Mouse (Mus musculus): Measurements from ENCODE around the gene Tlr6. TPM values are rescaled to one million over a fixed set of nuclear protein-coding genes. Genes with fewer than 3 reads are reported as not detected.
A peak's percentile ranks its signal among the peaks of the same experiment; 100 is the strongest.

Tlr6 gene
- polyA plus RNA-seq, 1 experiment = 1.5 TPM

GRCm38 (mm10) chr5:64917161-64917560, 42.7 kb downstream of the Tlr6 start:
- H3K4me1 ChIP-seq (replicated peaks; ENCODE audit: control insufficient read depth, insufficient read depth, low read length) = peaks cover 3% of the 10 kb centered on the region
- no peaks in the 10 kb centered on the region for H3K36me3 ChIP-seq (ENCODE audit: control insufficient read depth, insufficient read depth, low read length)
- no peak for DNase-seq
- H3K27ac ChIP-seq (ENCODE audit: control insufficient read depth, insufficient read depth, low read length) = no peak overlapping the region
- no peaks in the 10 kb centered on the region for H3K27me3 ChIP-seq (ENCODE audit: control insufficient read depth, insufficient read depth, low read length)
- no peak overlapping the region for H3K4me3 ChIP-seq (ENCODE audit: control insufficient read depth, insufficient read depth, low read length)
- TF ChIP-seq CTCF (IDR thresholded peaks at IDR 0.05; ENCODE audit: borderline replicate concordance, control insufficient read depth, extremely low read depth, insufficient read depth, low read length, poor library complexity) = no peak
- no peak for TF ChIP-seq POLR2A (IDR thresholded peaks at IDR 0.05; ENCODE audit: control insufficient read depth, extremely low read depth, insufficient read depth, low read length, poor library complexity)
- 97% methylated on average over 9 of the region's 9 CpGs for WGBS

DNA sequence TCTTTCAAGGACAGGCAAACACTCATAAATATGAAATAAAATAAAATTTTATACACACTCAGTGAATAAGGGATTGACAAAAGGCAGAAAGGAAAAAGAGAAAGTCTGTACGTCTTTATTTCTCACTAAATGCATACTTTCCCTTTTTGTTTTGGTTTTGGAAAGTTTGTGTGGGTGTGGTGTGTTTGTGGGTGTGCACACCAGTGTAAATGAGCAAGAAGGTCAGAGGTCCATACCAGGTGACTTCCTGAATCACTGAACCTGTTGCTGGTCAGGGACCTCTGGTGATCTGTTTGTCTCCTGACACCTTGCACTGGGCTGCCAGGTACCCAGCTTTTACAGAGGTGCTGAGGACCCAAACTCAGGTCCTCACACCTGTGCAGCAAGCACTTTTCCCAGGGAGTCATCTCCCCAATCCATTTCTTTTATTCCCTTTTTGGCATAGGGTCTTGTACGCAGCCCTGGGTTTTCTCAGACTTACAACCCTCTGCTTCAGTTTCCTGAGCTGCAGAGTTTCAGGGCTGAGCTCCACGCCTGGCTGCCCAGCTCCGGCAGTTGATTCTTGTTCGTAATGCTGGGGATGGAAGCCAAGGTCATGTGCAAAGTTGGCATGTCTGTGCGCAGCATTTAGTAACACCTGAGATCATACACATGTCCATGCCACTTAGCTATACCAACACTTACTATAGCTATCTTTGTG, 51.2 kb downstream of the Tlr6 start:
- no peaks in the 10 kb centered on the region for H3K27me3 ChIP-seq (ENCODE audit: control insufficient read depth, insufficient read depth, low read length)
- 93% methylated on average over 6 of the region's 6 CpGs for WGBS
- no peak overlapping the region for H3K4me3 ChIP-seq (ENCODE audit: control insufficient read depth, insufficient read depth, low read length)
- TF ChIP-seq POLR2A (IDR thresholded peaks at IDR 0.05; ENCODE audit: control insufficient read depth, extremely low read depth, insufficient read depth, low read length, poor library complexity) = no peak
- no peak for TF ChIP-seq CTCF (IDR thresholded peaks at IDR 0.05; ENCODE audit: borderline replicate concordance, control insufficient read depth, extremely low read depth, insufficient read depth, low read length, poor library complexity)
- no peaks in the 10 kb centered on the region for H3K36me3 ChIP-seq (ENCODE audit: control insufficient read depth, insufficient read depth, low read length)
- H3K27ac ChIP-seq (ENCODE audit: control insufficient read depth, insufficient read depth, low read length) = no peak overlapping the region
- H3K4me1 ChIP-seq (replicated peaks; ENCODE audit: control insufficient read depth, insufficient read depth, low read length) = peaks cover 11% of the 10 kb centered on the region
- no peak for DNase-seq

DNA sequence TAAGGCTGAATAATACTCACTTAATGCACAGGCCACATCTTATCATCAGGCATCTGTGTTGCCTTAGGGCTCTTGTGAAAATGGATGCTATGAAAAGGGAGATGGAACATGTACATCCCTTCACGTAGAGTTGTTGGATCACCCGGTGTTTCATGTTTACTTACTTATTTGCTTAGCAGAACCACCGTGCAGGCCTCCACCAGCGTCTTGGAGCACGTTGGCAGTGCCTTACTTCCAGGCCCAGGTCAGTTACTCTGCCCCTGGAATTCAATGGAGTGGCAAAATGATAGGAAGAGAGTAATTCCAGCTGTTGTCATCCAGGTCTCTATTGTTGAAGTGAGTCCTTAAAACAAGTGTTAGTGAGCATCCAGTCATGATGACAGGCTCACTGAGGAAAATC, 52.0 kb downstream of the Tlr6 start:
- no peak overlapping the region for H3K4me3 ChIP-seq (ENCODE audit: control insufficient read depth, insufficient read depth, low read length)
- WGBS = 96% methylated on average over 5 of the region's 5 CpGs
- H3K27ac ChIP-seq (ENCODE audit: control insufficient read depth, insufficient read depth, low read length) = no peak overlapping the region
- H3K36me3 ChIP-seq (ENCODE audit: control insufficient read depth, insufficient read depth, low read length) = no peaks in the 10 kb centered on the region
- TF ChIP-seq POLR2A (IDR thresholded peaks at IDR 0.05; ENCODE audit: control insufficient read depth, extremely low read depth, insufficient read depth, low read length, poor library complexity) (no peak), CTCF (IDR thresholded peaks at IDR 0.05; ENCODE audit: borderline replicate concordance, control insufficient read depth, extremely low read depth, insufficient read depth, low read length, poor library complexity) (no peak)
- peaks cover 11% of the 10 kb centered on the region for H3K4me1 ChIP-seq (replicated peaks; ENCODE audit: control insufficient read depth, insufficient read depth, low read length)
- DNase-seq = no peak
- no peaks in the 10 kb centered on the region for H3K27me3 ChIP-seq (ENCODE audit: control insufficient read depth, insufficient read depth, low read length)

GRCm38 (mm10) chr5:64905516-64906271, 54.2 kb downstream of the Tlr6 start:
- DNase-seq = peak; percentile 48
- Histone ChIP-seq H3K27ac (ENCODE audit: control insufficient read depth, insufficient read depth, low read length) (peak overlapping the region; percentile 19; the same call in 1 of the 2 replicates), H3K27me3 (ENCODE audit: control insufficient read depth, insufficient read depth, low read length) (no peaks in the 10 kb centered on the region), H3K36me3 (ENCODE audit: control insufficient read depth, insufficient read depth, low read length) (no peaks in the 10 kb centered on the region), H3K4me3 (ENCODE audit: control insufficient read depth, insufficient read depth, low read length) (peak overlapping the region; percentile 34), H3K4me1 (replicated peaks; ENCODE audit: control insufficient read depth, insufficient read depth, low read length) (peaks cover 11% of the 10 kb centered on the region)
- TF ChIP-seq POLR2A (IDR thresholded peaks at IDR 0.05; ENCODE audit: control insufficient read depth, extremely low read depth, insufficient read depth, low read length, poor library complexity) = 0 out of 2 replicates have a peak, but pooled peaks have one; percentile 18
- no peak; the same call in 1 of the 2 replicates for TF ChIP-seq CTCF (IDR thresholded peaks at IDR 0.05; ENCODE audit: borderline replicate concordance, control insufficient read depth, extremely low read depth, insufficient read depth, low read length, poor library complexity)
- WGBS = 11% methylated on average over 14 of the region's 14 CpGs

Other genes starting within 250 kb of the Tlr6 start
- 175 and 197 TPM in 2 replicates for gene Klf3, start 156.7 kb downstream of the Tlr6 start, polyA plus RNA-seq (2012; rRNA removed)
- 4.4 and 4.7 TPM in 2 replicates for gene Tlr1, start 26.5 kb downstream of the Tlr6 start, polyA plus RNA-seq (2012; rRNA removed)
- 3.4 and 6.8 TPM in 2 replicates for gene Fam114a1, start 10.0 kb upstream of the Tlr6 start, polyA plus RNA-seq (2012; rRNA removed)
- 3.4 and 3.6 TPM in 2 replicates for gene Tmem156, start 132.0 kb upstream of the Tlr6 start, polyA plus RNA-seq (2012; rRNA removed)
- gene Klhl5, start 147.4 kb upstream of the Tlr6 start, polyA plus RNA-seq (2012; rRNA removed) = 11.3 and 13.1 TPM in 2 replicates
- gene Wdr19, start 239.6 kb upstream of the Tlr6 start, polyA plus RNA-seq (2012; rRNA removed) = 2.1 and 2.2 TPM in 2 replicates

All from thymus, adult 2 months (tissue).